Mouse (Mus musculus) frontal cortex, adult 2 months (tissue): ENCODE measurements at regions not wholly inside any gene's neighbourhood (a gene's known extent, or its start where the extent isn't known, plus 50 kb on each side); places are given as distances from the start of the nearest gene placed in this dataset.
A peak's percentile ranks its signal among the peaks of the same experiment; 100 is the strongest.
"Not testable (repeated sequence)": the region's sequence is repeated elsewhere in the genome, so short reads cannot be mapped to it uniquely, and the experiment has no call there.

Experiments
- DNase-seq, 2 experiments: peaks; one replicate each; pipeline ENCODE4 v3.0.0; 2022; ENCODE audit warnings: low spot score in 1 of 2; ENCODE audit errors: extremely low spot score in 1 of 2

DNA sequence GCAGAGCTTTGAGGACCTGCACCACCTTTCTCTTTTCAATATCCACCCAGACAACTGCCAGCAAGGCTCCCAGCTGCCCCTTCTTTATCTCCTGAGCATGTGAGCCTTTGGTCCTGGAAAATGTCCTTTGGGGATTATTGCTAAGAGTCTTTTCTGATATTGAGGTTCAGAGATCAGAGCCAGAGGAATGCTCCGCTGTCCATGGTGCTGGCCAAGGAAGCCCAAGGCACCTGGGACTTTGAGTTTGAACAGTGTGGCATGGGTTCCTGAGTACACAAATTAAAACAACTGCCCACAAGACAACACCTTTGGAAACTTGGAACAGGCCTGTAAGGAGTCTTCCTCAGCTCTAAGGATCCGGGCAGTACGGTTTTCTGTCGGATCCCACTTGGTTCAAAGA is 52.6 kb upstream of the Slc28a3 start:
- no peak for DNase-seq

- DNase-seq, result no peak
Measured at GRCm38 (mm10) chr13:58668664-58669063, 58.0 kb upstream of the Slc28a3 start.

GRCm38 (mm10) chr13:58670206-58670605 is 59.5 kb upstream of the Slc28a3 start:
- DNase-seq, result no peak

GRCm38 (mm10) chr13:58675611-58676010 is 64.9 kb upstream of the Slc28a3 start:
- DNase-seq, result not testable (repeated sequence)

- DNase-seq, result no peak
Measured at GRCm38 (mm10) chr13:58677521-58677920, 66.8 kb upstream of the Slc28a3 start.

DNA sequence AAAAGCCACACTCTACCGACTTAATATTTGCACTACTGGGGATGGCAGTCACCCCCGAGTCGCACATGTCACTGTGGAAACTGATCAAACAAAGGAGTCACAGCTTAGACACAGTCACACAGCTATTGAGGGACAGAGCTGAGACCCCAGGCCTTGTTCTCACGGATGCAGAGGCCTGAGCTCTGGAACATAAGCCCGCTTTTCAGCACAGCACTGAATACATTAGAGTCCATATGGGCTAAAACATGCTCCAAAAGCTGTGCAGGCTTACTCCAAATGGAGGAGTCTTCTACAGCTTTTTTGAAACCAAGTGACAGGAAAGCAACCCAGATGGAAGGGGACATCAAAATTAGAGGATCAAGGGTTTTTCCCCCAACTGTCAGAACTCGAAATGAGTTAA is 69.0 kb upstream of the Slc28a3 start:
- no peak for DNase-seq

GRCm38 (mm10) chr13:58686822-58687221 is 76.1 kb upstream of the Slc28a3 start:
- DNase-seq, result no peak

- no peak for DNase-seq
Measured at GRCm38 (mm10) chr13:58687609-58688008, 76.9 kb upstream of the Slc28a3 start.

GRCm38 (mm10) chr13:58688249-58688648 is 77.6 kb upstream of the Slc28a3 start:
- no peak for DNase-seq

DNA sequence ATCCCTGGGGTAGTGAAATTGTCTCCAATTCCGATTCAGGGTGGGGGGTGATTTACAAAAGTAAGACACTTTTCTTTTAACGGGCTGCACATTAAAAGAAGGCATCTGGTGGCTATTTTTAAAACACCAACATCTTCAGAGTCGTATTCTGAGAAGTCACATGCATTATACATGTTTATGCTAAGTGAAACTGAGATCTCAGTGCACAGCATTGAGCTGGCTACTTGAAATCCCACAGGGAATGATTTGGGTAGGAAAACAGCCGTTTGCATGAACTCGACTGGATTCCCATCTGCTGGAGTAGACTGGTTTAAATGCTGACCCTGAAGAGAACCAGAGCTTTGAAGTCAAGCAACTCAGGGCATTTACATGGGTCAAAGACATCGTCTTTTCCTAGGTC is 84.0 kb upstream of the Slc28a3 start:
- peak in 1 of 2 experiments; percentile 20 for DNase-seq

DNA sequence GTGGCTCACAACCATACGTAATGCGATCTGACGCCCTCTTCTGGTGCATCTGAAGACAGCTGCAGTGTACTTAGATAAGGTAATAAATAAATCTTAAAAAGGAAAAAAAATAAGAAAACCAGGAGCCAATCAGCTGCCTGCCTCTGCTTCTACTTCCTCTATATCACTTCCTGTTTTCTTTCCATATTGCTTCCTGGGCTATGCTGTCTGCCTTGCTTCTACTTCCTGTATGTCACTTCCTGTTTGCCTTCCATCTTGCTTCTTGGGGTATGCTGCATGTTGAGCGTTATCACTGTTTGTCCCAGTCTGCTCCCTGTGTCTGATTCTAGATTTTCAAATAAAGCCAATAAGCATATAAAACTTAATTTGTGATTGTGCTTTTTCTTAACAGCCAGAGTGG is 85.3 kb upstream of the Slc28a3 start:
- no peak for DNase-seq

- DNase-seq, result no peak
Measured at GRCm38 (mm10) chr13:58700021-58700420, 89.3 kb upstream of the Slc28a3 start.

DNA sequence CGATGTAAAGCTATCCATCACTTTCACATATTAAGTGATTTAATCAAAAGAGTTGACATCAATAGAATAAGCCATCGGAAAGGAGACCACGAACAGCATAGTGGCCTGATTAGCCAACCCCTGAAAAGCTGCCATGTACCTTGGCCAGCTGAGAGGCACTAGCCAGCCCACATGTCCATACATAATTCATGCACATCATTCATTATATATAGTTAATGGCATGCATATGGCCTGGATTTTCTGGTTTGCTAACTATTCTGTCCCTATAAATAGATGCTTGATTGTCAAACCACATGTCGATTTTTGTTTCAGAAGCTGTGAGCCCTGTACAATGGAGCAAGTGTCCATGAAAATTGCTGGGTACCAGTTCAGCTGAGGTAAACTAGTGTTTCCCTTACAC is 93.5 kb upstream of the Slc28a3 start:
- DNase-seq, result no peak

DNA sequence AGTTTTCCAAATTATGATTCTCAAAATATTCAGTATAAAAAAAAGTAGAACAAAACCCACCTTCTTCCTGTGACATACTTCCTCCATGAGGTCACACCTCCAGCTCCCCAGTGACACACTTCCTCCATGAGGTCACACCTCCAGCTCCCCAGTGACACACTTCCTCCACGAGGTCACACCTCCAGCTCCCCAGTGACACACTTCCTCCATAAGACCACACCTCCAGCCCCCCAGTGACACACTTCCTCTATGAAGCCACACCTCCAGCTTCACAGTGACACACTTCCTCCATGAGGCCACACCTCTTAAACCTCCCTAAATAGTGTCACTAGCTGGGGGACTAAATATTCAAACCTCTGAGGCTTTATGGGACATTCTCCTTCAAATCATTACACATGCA is 89.8 kb upstream of the Ntrk2 start:
- no peak for DNase-seq

GRCm38 (mm10) chr13:58730500-58731105 is 75.8 kb upstream of the Ntrk2 start:
- DNase-seq, result no peak

GRCm38 (mm10) chr13:58732776-58733175 is 73.6 kb upstream of the Ntrk2 start:
- DNase-seq, result no peak

GRCm38 (mm10) chr13:58733615-58734014 is 72.8 kb upstream of the Ntrk2 start:
- DNase-seq, result no peak

DNA sequence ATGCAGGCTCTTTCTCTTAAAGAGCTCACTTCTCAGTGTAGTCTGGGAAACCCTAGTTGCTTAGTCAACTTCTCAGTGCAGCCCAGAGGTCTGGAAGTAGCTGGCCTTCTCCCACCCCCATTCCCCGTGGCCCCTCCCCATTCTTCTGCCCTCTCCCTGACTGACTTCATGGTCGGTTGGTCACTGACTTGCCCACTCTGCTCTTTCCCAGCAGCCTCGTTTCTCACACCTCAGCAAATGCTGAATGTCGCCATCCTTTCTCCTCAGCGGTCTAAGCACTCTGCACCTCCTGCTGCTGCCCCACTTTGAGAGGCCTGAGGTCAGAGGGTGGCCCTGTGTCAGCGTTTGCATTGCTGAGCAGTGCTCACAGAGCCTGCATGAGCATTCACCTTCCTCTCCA is 70.8 kb upstream of the Ntrk2 start:
- no peak for DNase-seq

- no peak for DNase-seq
Measured at GRCm38 (mm10) chr13:58740731-58741130, 65.6 kb upstream of the Ntrk2 start.

DNA sequence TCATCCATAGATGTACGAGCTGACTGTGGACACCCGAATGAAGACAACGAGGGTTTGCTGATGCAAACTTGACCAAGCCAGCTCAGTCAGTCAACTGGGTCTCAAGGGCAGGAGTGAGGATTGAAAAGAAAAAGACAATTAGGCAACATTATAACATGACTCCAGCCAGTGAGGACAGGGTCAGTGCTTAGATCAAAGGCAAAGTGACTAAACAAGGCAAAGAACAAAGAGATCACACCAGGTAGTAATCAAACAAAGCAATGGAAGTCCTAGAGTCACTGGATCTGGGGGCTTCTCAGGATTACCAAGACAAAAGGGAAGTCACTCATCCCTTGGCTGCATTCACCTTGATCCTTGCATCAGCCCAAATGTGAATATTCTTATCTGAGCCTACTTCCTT is 60.3 kb upstream of the Ntrk2 start:
- DNase-seq, result no peak

DNA sequence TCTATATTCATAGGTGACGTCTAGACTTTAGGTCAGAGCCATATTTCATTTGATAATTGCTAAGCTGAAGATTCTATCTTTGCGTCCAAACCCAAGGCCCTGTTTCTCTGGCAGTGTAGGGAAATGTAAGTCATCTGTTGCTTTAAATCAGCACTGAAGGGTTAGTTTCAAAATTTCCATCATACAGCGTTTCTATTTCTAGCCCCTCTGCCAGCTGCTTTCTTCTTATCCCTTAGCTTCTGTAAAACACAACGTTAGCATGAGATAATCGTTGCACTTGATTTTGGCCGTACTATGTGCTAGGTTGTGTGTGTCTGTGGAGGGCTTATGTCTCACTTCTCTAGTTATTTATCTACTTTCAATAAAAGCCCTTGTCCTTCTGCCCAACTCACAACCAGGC is 58.7 kb upstream of the Ntrk2 start:
- DNase-seq, result peak in 1 of 2 experiments; percentile 36

GRCm38 (mm10) chr13:58756125-58756524 is 50.2 kb upstream of the Ntrk2 start:
- DNase-seq, result no peak
